Mouse (Mus musculus): ENCODE measurements around the gene Bhmt2.

DNA sequence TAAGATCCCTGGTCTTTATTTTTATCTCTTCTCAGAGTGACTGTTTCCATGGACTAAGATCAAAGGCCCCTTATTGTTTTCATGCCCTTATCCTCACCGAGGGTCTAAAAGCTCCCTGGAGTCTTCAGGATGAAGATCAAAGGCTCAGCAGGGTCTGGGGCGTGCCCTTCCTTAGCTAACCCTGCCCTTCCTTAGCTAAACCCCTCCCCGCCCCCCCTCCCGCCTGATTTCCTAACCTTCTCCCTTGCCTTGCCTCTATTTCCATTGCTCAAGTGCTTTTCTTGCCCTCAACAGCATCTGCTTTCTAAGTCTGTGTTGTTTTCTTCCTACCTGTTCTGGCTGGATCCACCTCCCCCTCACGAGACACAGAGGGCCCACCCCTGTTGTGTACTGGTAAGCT lies 13.2 kb upstream of the Bhmt2 start:
- TF ChIP-seq CTCF (IDR thresholded peaks at IDR 0.05; ENCODE audit: borderline replicate concordance, insufficient read depth, low read depth, low read length) (no peak), POLR2A (IDR thresholded peaks at IDR 0.05; ENCODE audit: borderline replicate concordance, insufficient read depth, low read length) (no peak)
